In genomic region chr4:15534739-15535138, GRCm38 (mm10) we compare ENCODE assay signal across 19 mouse cellular contexts.
DNase-seq lines count a peak whose midpoint lies in the region; ATAC-seq lines count a peak whose summit lies in the region.
"Had no signal": no experiment of that assay in that cellular context is flagged by ENCODE, and none has a peak within 500 bp of the region (broad histone marks: within the 10 kb centered on the region; RNA-seq: fewer than 3 reads in every experiment).

No protein-coding gene starts in this region.

- H3K27ac ChIP-seq in neural tube, embryonic 11.5 days (ENCODE audit: low read depth, low read length): no peak overlapping the region
- H3K27ac ChIP-seq in neural tube, embryonic 12.5 days: no peak overlapping the region
- H3K27ac ChIP-seq in forebrain, embryonic 16.5 days (ENCODE audit: low read length): no peak overlapping the region

- no peaks in the 10 kb centered on the region for H3K27me3 ChIP-seq in neural tube, embryonic 11.5 days (ENCODE audit: control insufficient read depth, insufficient read depth, low read length)
- no peaks in the 10 kb centered on the region for H3K27me3 ChIP-seq in neural tube, embryonic 12.5 days (replicated peaks)
- H3K27me3 ChIP-seq in forebrain, embryonic 16.5 days (replicated peaks; ENCODE audit: control insufficient read depth, insufficient read depth, low read length): no peaks in the 10 kb centered on the region
- H3K27me3 ChIP-seq: Patski had no signal

- no peaks in the 10 kb centered on the region for H3K36me3 ChIP-seq in neural tube, embryonic 11.5 days (ENCODE audit: control insufficient read depth, insufficient read depth, low read length)
- H3K36me3 ChIP-seq in neural tube, embryonic 12.5 days: no peaks in the 10 kb centered on the region
- H3K36me3 ChIP-seq in forebrain, embryonic 16.5 days (ENCODE audit: control insufficient read depth, insufficient read depth): no peaks in the 10 kb centered on the region

- no peak overlapping the region for H3K4me3 ChIP-seq in neural tube, embryonic 11.5 days (ENCODE audit: low read depth, low read length)
- H3K4me3 ChIP-seq in neural tube, embryonic 12.5 days: no peak overlapping the region
- no peak overlapping the region for H3K4me3 ChIP-seq in forebrain, embryonic 16.5 days (replicated peaks; ENCODE audit: low read length)

- H3K4me1 ChIP-seq in neural tube, embryonic 11.5 days (ENCODE audit: control insufficient read depth, insufficient read depth, low read length): no peaks in the 10 kb centered on the region
- no peaks in the 10 kb centered on the region for H3K4me1 ChIP-seq in neural tube, embryonic 12.5 days
- H3K4me1 ChIP-seq in forebrain, embryonic 16.5 days (replicated peaks; ENCODE audit: control insufficient read depth, insufficient read depth, low read length): no peaks in the 10 kb centered on the region

- ATAC-seq in neural tube, embryonic 11.5 days (ENCODE audit: insufficient read depth, low FRiP score, low TSS enrichment): peak; percentile 63
- ATAC-seq in neural tube, embryonic 12.5 days (ENCODE audit: low FRiP score, low read depth): peak; percentile 81
- ATAC-seq in forebrain, embryonic 16.5 days: no peak
- ATAC-seq: CD4-positive, CD25-positive, alpha-beta regulatory T cell, adult 4 months; intestine, postnatal 0 days; liver, postnatal 0 days; Patski had no signal

- no peak overlapping the region for H3K4me2 ChIP-seq in neural tube, embryonic 11.5 days (ENCODE audit: low read depth)
- no peak overlapping the region for H3K4me2 ChIP-seq in neural tube, embryonic 12.5 days (replicated peaks)
- no peak overlapping the region for H3K4me2 ChIP-seq in forebrain, embryonic 16.5 days (ENCODE audit: low read length)

- WGBS in neural tube, embryonic 11.5 days: 60% methylated on average over 1 of the region's 1 CpGs
- WGBS in neural tube, embryonic 12.5 days: 29% methylated on average over 1 of the region's 1 CpGs
- 62% methylated on average over 1 of the region's 1 CpGs for WGBS in forebrain, embryonic 16.5 days

- intact Hi-C loops in left cerebral cortex, postnatal 14 days (cut with DNase I): no loop called here

- H3K9me3 ChIP-seq in neural tube, embryonic 11.5 days (ENCODE audit: control insufficient read depth, low read length): no peaks in the 10 kb centered on the region
- no peaks in the 10 kb centered on the region for H3K9me3 ChIP-seq in neural tube, embryonic 12.5 days
- no peaks in the 10 kb centered on the region for H3K9me3 ChIP-seq in forebrain, embryonic 16.5 days (ENCODE audit: control insufficient read depth, low read length)

- DNase-seq in embryo, embryonic 11 days: peak; percentile 9
- no peak for DNase-seq in embryo, embryonic 9.5 days (ENCODE audit: extremely low spot score)
- DNase-seq in neural tube, embryonic 11.5 days (ENCODE audit: low spot score): no peak
- no peak for DNase-seq in neural tube, embryonic 10.5 days (ENCODE audit: extremely low spot score, low spot score)
- DNase-seq in left cerebral cortex, postnatal 14 days (ENCODE audit: low spot score in 2 of 2): no peak
- DNase-seq in layer of hippocampus, adult 18-20 months (ENCODE audit: low spot score in 2 of 2): no peak
- DNase-seq: adrenal gland, adult 8-10 months; cerebellum, adult 9-10 months; kidney, postnatal 14 days; left cerebral cortex, postnatal 4 days; liver; liver, postnatal 0 days; lung, postnatal 10 days; thymus, postnatal 36 days had no signal

- no peak overlapping the region for H3K9ac ChIP-seq in neural tube, embryonic 11.5 days (ENCODE audit: low read length)
- H3K9ac ChIP-seq in neural tube, embryonic 12.5 days: no peak overlapping the region
- no peak overlapping the region for H3K9ac ChIP-seq in forebrain, embryonic 16.5 days (replicated peaks; ENCODE audit: low read depth, low read length)
- H3K9ac ChIP-seq: liver, postnatal 0 days had no signal
